Mouse (Mus musculus): ENCODE measurements around the gene Hdac7.

Gene Hdac7

DNA sequence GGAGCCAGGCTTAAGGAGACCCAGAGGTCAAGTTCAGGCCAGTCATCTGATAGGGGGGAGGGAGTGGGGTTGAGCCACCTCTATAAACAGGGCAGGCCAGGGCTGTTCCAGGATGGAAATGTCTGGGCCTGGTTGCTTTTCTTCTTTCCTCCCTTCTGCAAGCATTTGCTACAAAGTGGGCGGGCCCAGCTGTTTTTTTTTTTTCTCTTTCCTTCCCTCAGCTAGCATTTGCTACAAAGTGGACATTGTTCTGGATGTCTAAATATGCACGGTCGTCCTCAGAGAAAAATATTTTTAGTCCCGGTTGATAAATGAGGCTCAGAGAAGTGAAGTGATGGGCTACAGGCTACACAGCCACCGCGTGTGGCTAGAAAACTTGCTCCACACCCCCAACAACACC is 89.8 kb downstream of the Hdac7 start:
- TF ChIP-seq POU5F1 (IDR thresholded peaks at IDR 0.05; ENCODE audit: borderline replicate concordance, low read length) (no peak), NANOG (IDR thresholded peaks at IDR 0.05; ENCODE audit: borderline replicate concordance, low read length) (no peak), CTCF (conservative IDR thresholded peaks at IDR 0.05; ENCODE audit: low read length) (no peak)
- H3K4me1 ChIP-seq (replicated peaks; ENCODE audit: low read depth, low read length): peaks cover 47% of the 10 kb centered on the region
- 0 out of 2 replicates have a peak overlapping the region, but pooled peaks have one; percentile 41 for H3K4me3 ChIP-seq (replicated peaks; ENCODE audit: low read length)
- H3K27me3 ChIP-seq (ENCODE audit: insufficient read depth, low read length): no peaks in the 10 kb centered on the region
- no peaks in the 10 kb centered on the region for H3K9me3 ChIP-seq (ENCODE audit: low read length)
- H3K36me3 ChIP-seq (ENCODE audit: insufficient read depth, low read length): peaks cover 35% of the 10 kb centered on the region

DNA sequence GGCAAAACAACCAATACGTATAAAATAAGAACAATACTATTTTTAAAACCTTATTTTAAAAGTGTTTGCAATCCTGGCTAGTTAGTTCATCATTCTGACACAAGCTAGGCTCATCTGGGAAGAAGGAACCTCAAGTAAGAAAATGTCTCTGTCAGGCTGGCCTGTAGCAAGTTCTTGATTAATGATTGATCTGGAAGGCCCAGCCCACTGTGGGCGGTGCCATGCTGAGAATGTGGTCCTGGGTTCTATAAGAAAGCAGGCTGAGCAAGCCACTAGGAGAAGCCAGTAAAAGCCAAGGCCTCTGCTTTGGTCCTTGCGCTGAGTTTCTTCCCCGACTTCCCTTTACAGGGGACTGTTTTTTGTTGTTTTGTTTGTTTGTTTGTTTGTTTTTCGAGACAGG is 91.8 kb downstream of the Hdac7 start:
- no peaks in the 10 kb centered on the region for H3K9me3 ChIP-seq (ENCODE audit: low read length)
- peaks cover 47% of the 10 kb centered on the region for H3K4me1 ChIP-seq (replicated peaks; ENCODE audit: low read depth, low read length)
- H3K4me3 ChIP-seq (replicated peaks; ENCODE audit: low read length): no peak overlapping the region
- TF ChIP-seq NANOG (IDR thresholded peaks at IDR 0.05; ENCODE audit: borderline replicate concordance, low read length) (no peak), CTCF (conservative IDR thresholded peaks at IDR 0.05; ENCODE audit: low read length) (no peak), POU5F1 (IDR thresholded peaks at IDR 0.05; ENCODE audit: borderline replicate concordance, low read length) (no peak)
- peaks cover 31% of the 10 kb centered on the region for H3K36me3 ChIP-seq (ENCODE audit: insufficient read depth, low read length)
- no peaks in the 10 kb centered on the region for H3K27me3 ChIP-seq (ENCODE audit: insufficient read depth, low read length)

- peak; percentile 61 for TF ChIP-seq CTCF (conservative IDR thresholded peaks at IDR 0.05; ENCODE audit: low read length)
- no peak for TF ChIP-seq NANOG (IDR thresholded peaks at IDR 0.05; ENCODE audit: borderline replicate concordance, low read length)
- no peak overlapping the region for H3K4me3 ChIP-seq (replicated peaks; ENCODE audit: low read length)
- H3K4me1 ChIP-seq (replicated peaks; ENCODE audit: low read depth, low read length): peaks cover 45% of the 10 kb centered on the region
- H3K27me3 ChIP-seq (ENCODE audit: insufficient read depth, low read length): no peaks in the 10 kb centered on the region
- H3K9me3 ChIP-seq (ENCODE audit: low read length): no peaks in the 10 kb centered on the region
- H3K36me3 ChIP-seq (ENCODE audit: insufficient read depth, low read length): peaks cover 29% of the 10 kb centered on the region
Observed at GRCm38 (mm10) chr15:97751676-97752075, 92.6 kb downstream of the Hdac7 start.

DNA sequence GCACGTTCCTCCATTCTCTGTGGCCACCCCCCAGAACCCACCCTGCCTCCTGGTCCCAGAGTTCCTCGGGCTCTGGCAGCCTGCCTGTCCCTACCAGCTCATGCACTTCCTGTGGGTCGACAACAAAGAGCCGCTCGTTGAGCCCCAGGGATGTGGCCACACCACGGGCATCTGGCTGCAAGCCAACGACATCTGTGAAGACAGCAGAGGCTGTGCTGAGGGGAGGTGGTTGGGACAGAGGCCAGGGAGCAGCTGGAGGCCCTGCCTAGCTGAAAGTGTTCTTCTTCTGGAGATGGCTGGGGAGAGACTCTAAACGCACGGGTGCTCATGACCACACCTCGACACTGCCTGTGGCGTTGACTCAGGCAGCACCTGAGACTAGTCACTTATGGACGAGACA is 93.6 kb downstream of the Hdac7 start:
- H3K4me1 ChIP-seq (replicated peaks; ENCODE audit: low read depth, low read length): peaks cover 36% of the 10 kb centered on the region

DNA sequence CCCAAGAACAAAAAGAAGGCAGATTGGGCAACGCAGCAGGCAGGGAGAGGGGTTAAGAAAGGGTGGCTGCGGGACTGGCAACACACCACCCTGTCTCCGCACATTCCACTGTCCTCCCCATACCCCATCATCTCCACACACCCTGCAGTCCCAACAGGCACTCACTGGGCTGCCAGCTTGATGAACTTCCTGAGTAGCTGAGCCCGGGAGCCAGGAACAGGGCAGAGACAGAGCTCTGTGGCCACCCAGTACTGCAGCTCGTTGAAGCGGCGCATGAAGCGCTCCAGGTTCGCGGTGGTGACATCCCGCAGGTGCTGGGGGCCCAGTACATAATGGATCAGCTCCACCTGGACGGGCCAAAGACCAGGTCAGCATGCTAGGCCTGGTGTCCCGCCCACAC is 94.5 kb downstream of the Hdac7 start:
- Histone ChIP-seq H3K27me3 (ENCODE audit: insufficient read depth, low read length) (no peaks in the 10 kb centered on the region), H3K36me3 (ENCODE audit: insufficient read depth, low read length) (peaks cover 39% of the 10 kb centered on the region), H3K9me3 (ENCODE audit: low read length) (no peaks in the 10 kb centered on the region), H3K4me3 (replicated peaks; ENCODE audit: low read length) (no peak overlapping the region), H3K4me1 (replicated peaks; ENCODE audit: low read depth, low read length) (peaks cover 32% of the 10 kb centered on the region)
- no peak for TF ChIP-seq CTCF (conservative IDR thresholded peaks at IDR 0.05; ENCODE audit: low read length)
- no peak for TF ChIP-seq NANOG (IDR thresholded peaks at IDR 0.05; ENCODE audit: borderline replicate concordance, low read length)
- TF ChIP-seq POU5F1 (IDR thresholded peaks at IDR 0.05; ENCODE audit: borderline replicate concordance, low read length): no peak

More for the DNA sequence above, 93.6 kb downstream of the Hdac7 start:
- peaks cover 30% of the 10 kb centered on the region for H3K36me3 ChIP-seq (ENCODE audit: insufficient read depth, low read length)
- H3K9me3 ChIP-seq (ENCODE audit: low read length): no peaks in the 10 kb centered on the region
- TF ChIP-seq POU5F1 (IDR thresholded peaks at IDR 0.05; ENCODE audit: borderline replicate concordance, low read length) (no peak), CTCF (conservative IDR thresholded peaks at IDR 0.05; ENCODE audit: low read length) (no peak), NANOG (IDR thresholded peaks at IDR 0.05; ENCODE audit: borderline replicate concordance, low read length) (no peak)
- H3K27me3 ChIP-seq (ENCODE audit: insufficient read depth, low read length): no peaks in the 10 kb centered on the region
- H3K4me3 ChIP-seq (replicated peaks; ENCODE audit: low read length): no peak overlapping the region

DNA sequence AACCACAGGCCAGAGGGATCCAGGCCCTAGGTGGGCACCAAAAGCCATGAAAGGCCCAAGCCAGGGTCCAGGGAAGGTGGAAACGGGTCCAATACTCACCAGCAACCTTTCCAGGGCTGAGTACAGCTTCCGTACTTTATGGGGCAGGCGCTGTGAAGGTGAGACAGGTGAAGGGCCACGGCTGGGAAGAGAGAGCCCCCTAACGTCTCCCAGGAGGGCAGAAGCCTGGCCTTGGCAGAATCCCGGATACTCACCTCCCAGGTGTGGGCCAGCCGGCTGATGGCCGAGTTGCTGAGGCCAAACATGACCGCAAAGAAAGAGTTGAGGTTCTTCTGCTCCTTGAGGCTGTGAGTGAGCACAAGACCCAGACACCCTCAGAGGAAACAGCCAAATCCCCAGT is 94.9 kb downstream of the Hdac7 start:
- no peaks in the 10 kb centered on the region for H3K27me3 ChIP-seq (ENCODE audit: insufficient read depth, low read length)
- no peak overlapping the region for H3K4me3 ChIP-seq (replicated peaks; ENCODE audit: low read length)
- peaks cover 28% of the 10 kb centered on the region for H3K4me1 ChIP-seq (replicated peaks; ENCODE audit: low read depth, low read length)
- TF ChIP-seq CTCF (conservative IDR thresholded peaks at IDR 0.05; ENCODE audit: low read length) (no peak), POU5F1 (IDR thresholded peaks at IDR 0.05; ENCODE audit: borderline replicate concordance, low read length) (no peak), NANOG (IDR thresholded peaks at IDR 0.05; ENCODE audit: borderline replicate concordance, low read length) (no peak)
- H3K36me3 ChIP-seq (ENCODE audit: insufficient read depth, low read length): peaks cover 39% of the 10 kb centered on the region
- H3K9me3 ChIP-seq (ENCODE audit: low read length): no peaks in the 10 kb centered on the region

- H3K4me1 ChIP-seq (replicated peaks; ENCODE audit: low read depth, low read length): peaks cover 24% of the 10 kb centered on the region
- no peak for TF ChIP-seq POU5F1 (IDR thresholded peaks at IDR 0.05; ENCODE audit: borderline replicate concordance, low read length)
- no peak for TF ChIP-seq CTCF (conservative IDR thresholded peaks at IDR 0.05; ENCODE audit: low read length)
- no peak for TF ChIP-seq NANOG (IDR thresholded peaks at IDR 0.05; ENCODE audit: borderline replicate concordance, low read length)
- no peak overlapping the region for H3K4me3 ChIP-seq (replicated peaks; ENCODE audit: low read length)
- H3K27me3 ChIP-seq (ENCODE audit: insufficient read depth, low read length): no peaks in the 10 kb centered on the region
- H3K36me3 ChIP-seq (ENCODE audit: insufficient read depth, low read length): peaks cover 39% of the 10 kb centered on the region
- H3K9me3 ChIP-seq (ENCODE audit: low read length): no peaks in the 10 kb centered on the region
Observed at GRCm38 (mm10) chr15:97748964-97749363, 95.3 kb downstream of the Hdac7 start.

- Histone ChIP-seq H3K9me3 (ENCODE audit: low read length) (no peaks in the 10 kb centered on the region), H3K4me3 (replicated peaks; ENCODE audit: low read length) (no peak overlapping the region), H3K4me1 (replicated peaks; ENCODE audit: low read depth, low read length) (peaks cover 17% of the 10 kb centered on the region), H3K36me3 (ENCODE audit: insufficient read depth, low read length) (peaks cover 39% of the 10 kb centered on the region), H3K27me3 (ENCODE audit: insufficient read depth, low read length) (no peaks in the 10 kb centered on the region)
- TF ChIP-seq CTCF (conservative IDR thresholded peaks at IDR 0.05; ENCODE audit: low read length) (no peak), NANOG (IDR thresholded peaks at IDR 0.05; ENCODE audit: borderline replicate concordance, low read length) (no peak), POU5F1 (IDR thresholded peaks at IDR 0.05; ENCODE audit: borderline replicate concordance, low read length) (no peak)
Observed at GRCm38 (mm10) chr15:97748309-97748708, 96.0 kb downstream of the Hdac7 start.

DNA sequence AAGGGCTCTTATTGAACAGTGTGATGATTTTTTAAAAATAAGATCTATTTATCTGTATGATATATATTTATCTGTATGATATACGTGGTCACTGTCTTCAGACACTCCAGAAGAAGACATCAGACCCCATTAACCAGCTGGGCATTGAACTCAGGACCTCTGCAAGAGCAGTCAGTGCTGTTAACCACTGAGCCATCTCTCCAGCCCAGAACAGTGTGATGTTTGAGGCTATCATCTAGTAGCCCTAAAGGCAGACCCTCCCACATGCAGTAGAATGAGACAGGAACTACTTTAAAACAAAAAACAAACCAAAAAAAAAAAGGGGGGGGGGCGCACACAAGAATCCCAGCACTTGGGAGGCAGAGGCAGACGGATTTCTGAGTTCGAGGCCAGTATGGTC is 96.8 kb downstream of the Hdac7 start:
- peaks cover 17% of the 10 kb centered on the region for H3K4me1 ChIP-seq (replicated peaks; ENCODE audit: low read depth, low read length)
- no peaks in the 10 kb centered on the region for H3K9me3 ChIP-seq (ENCODE audit: low read length)
- H3K36me3 ChIP-seq (ENCODE audit: insufficient read depth, low read length): peaks cover 39% of the 10 kb centered on the region
- no peaks in the 10 kb centered on the region for H3K27me3 ChIP-seq (ENCODE audit: insufficient read depth, low read length)
- TF ChIP-seq POU5F1 (IDR thresholded peaks at IDR 0.05; ENCODE audit: borderline replicate concordance, low read length) (no peak), CTCF (conservative IDR thresholded peaks at IDR 0.05; ENCODE audit: low read length) (no peak), NANOG (IDR thresholded peaks at IDR 0.05; ENCODE audit: borderline replicate concordance, low read length) (no peak)
- no peak overlapping the region for H3K4me3 ChIP-seq (replicated peaks; ENCODE audit: low read length)

All from E14TG2a.4 (cell line).